Mouse (Mus musculus): Measurements from ENCODE around the gene Fra10ac1. TPM values are rescaled to one million over a fixed set of nuclear protein-coding genes. Genes with fewer than 3 reads are reported as not detected.

Gene Fra10ac1
- polyA plus RNA-seq, 1 experiment: 0.24 TPM

DNA sequence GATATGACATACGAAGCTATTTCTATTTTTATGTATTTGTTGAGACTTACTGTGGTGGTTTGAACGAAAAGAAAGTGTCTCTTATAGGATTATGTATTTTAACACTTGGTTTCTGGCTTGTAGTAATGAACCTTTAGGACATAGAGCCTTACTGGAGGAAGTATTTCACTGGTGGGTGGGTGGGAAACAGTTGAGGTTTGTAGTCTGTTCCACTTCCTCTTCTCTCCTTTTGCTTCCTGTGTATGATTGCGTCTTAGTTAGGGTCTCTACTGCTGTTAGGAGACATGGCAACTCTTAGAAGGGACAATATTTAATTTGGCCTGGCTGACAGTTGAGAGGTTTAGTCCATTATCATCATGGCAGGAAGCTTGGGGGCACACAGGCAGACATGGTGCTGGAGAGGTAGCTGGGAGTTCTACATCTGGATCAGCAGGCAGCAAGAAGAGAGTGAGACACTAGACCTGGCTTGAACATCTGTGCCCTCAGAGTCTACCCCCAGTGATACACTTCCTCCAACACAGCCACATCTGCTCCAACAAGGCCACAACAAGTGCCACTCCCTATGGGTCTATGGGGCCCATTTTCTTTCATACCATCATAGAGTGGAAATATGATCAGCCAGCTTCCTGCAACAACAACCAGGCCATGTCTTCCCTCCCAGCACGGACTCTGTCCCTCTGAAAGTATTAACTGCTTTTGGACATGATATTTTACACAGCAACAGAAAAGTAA, 80.2 kb downstream of the Fra10ac1 start:
- TF ChIP-seq GATA1 (IDR thresholded peaks at IDR 0.05; ENCODE audit: low read length) (no peak), TAL1 (IDR thresholded peaks at IDR 0.05; ENCODE audit: low read length) (no peak)
- H3K27me3 ChIP-seq (ENCODE audit: control insufficient read depth): no peaks in the 10 kb centered on the region
- no peaks in the 10 kb centered on the region for H3K4me1 ChIP-seq (ENCODE audit: control insufficient read depth)
- no peaks in the 10 kb centered on the region for H3K36me3 ChIP-seq (ENCODE audit: control insufficient read depth)
- no peak overlapping the region for H3K4me3 ChIP-seq (replicated peaks)
- no peaks in the 10 kb centered on the region for H3K9me3 ChIP-seq (ENCODE audit: control insufficient read depth, low read length)

Other genes starting within 250 kb of the Fra10ac1 start
- gene Myof, start 180.6 kb downstream of the Fra10ac1 start, polyA plus RNA-seq (2012): 0.04 TPM in 1 of 2 replicates, not detected in the other
- gene Cep55, start 169.1 kb downstream of the Fra10ac1 start, polyA plus RNA-seq (2012): not detected in 2 replicates
- not detected in 2 replicates for gene Ffar4, start 127.1 kb downstream of the Fra10ac1 start, polyA plus RNA-seq (2012)
- gene Rbp4, start 98.9 kb downstream of the Fra10ac1 start, polyA plus RNA-seq (2012): 0.58 and 0.82 TPM in 2 replicates
- gene Pde6c, start 91.4 kb downstream of the Fra10ac1 start, polyA plus RNA-seq (2012): not detected in 2 replicates
- gene Lgi1, start 40.4 kb upstream of the Fra10ac1 start, polyA plus RNA-seq (2012): not detected in 2 replicates
- gene Slc35g1, start 171.8 kb upstream of the Fra10ac1 start, polyA plus RNA-seq (2012): 0.08 and 0.19 TPM in 2 replicates

Measured in erythroblast, embryonic 14.5 days (primary cell).